Mouse (Mus musculus) liver, postnatal 0 days (tissue): ENCODE measurements around the gene Kcnq5.

Source experiments
- CTCF ChIP-seq: sonication (generic); IDR thresholded peaks from 2 replicates; pipeline ENCODE4 v1.5.1; 2016; ENCODE audit warnings: antibody characterized with exemption, low read depth
- EP300 ChIP-seq: IDR thresholded peaks from 2 replicates; pipeline ENCODE4 v1.6.1; 2016; ENCODE audit warnings: antibody characterized with exemption, low read depth, mild to moderate bottlenecking

- TF ChIP-seq CTCF (no peak), EP300 (no peak)
Measured at GRCm38 (mm10) chr1:21803751-21804476, 157.8 kb downstream of the Kcnq5 start.
